Mouse (Mus musculus) c-Kit-positive CD71-positive TER-119-negative erythroid progenitor cells, embryonic 14.5 days (primary cell): Measurements from ENCODE around the gene Myo1a.

Experiments
- DNase-seq: peaks from one replicate; pipeline ENCODE4 v3.0.0-alpha.2; 2013; ENCODE audit warnings: low read depth

The Myo1a gene

GRCm38 (mm10) chr10:127674794-127675522 lies 30.0 kb upstream of the Myo1a start:
- DNase-seq = no peak

GRCm38 (mm10) chr10:127675859-127676398 lies 29.0 kb upstream of the Myo1a start:
- no peak for DNase-seq

- DNase-seq = peak; percentile 97
These were observed 28.1 kb upstream of the Myo1a start for GRCm38 (mm10) chr10:127676691-127677548.

GRCm38 (mm10) chr10:127677591-127678336 lies 27.2 kb upstream of the Myo1a start:
- DNase-seq = peak; percentile 80

DNA sequence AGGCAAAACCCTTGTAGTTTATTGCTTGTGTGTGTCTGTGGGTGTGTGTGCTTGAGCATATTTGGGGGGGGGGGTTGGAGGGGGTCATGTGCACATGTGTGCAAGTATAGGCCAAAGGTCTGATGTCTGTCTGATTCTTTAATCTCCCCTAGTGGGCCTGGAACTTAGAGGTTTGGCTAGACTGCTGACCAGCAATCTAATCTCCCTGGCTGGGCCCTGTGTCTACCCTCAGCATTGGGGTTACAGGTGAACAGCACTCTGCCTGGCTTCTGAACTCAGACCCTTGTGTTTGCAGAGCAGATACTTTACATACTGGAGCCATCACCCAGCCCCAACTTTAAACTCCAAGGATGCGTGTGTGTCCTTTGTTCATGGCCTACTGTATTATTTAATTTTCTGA lies 25.8 kb upstream of the Myo1a start:
- DNase-seq = no peak

DNA sequence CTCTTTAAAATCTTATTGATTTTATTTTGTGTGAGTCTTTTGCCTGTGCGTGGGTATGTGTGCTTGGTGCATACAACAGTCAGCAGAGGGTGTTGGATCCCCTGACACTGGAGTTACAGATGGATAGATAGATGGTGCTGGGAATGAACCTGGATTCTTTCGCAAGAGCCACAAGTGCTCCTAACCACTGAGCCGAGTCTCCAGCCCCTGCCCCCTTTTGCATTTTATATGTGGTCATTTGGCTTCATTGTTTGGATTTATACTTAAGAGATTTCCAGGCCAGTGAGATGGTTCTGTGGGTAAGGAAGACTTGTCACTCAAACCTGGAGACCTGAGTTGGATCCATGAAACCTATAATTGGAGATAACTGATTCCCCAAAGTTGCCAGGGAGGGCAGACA lies 25.1 kb upstream of the Myo1a start:
- DNase-seq = no peak

DNA sequence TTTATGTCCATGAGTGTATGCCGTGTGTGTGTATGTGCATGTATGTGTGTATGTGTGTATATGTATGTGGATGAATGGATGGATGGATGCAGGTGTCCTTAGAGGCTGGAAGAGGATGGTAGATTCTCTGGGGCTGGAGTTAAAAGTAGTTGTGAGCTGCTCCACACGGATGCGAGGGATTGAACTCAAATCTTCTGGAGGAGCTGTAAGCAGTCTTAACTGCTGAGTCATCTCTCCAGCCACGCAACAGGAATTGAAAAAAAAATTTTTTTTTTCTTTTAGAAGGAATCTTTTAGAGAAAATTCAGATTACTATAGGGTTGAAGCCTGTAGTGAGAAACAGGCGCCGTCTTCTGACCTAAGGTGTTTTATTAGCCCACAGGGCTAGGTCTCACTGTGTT lies 22.1 kb upstream of the Myo1a start:
- no peak for DNase-seq

DNA sequence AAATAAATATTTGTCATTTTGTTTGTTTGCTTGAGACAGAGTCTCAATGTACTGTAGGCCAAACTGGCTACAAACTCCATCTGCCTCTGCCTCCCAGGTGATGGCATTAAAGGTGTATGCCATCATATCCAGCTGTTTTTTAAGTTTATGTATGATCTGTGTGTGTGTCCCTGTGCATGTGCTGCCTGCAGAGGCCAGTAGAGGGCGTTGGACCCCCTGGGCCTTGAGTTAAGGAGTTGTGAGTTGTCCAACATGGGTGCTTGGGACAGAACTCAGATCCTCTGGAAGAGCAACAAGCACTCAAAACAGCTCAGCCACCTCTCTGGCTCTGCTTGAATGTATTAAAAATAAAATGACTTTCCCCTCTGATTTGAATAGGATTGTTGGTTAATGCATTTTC lies 13.9 kb upstream of the Myo1a start:
- no peak for DNase-seq

DNA sequence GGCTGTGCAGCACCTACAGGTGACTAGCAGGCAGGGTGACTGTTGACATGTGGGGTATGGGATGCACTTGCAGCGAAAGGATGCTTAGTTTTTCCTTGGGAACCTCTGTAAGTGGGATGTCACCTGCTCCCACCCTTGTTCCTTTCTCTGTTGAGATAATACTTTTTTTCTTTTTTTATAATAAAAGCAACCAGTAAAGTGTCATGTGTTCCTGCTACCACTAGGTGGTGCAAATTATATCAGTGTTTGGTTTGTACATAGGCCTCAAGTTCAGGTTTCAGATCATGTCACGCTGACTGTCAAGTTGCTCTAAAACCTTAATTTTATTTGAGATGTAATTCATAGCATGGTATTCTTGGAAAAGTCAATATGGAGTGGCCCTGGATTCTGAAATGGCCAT lies 10.3 kb upstream of the Myo1a start:
- DNase-seq = peak; percentile 36

GRCm38 (mm10) chr10:127695775-127696174 lies 9.2 kb upstream of the Myo1a start:
- DNase-seq = no peak

- no peak for DNase-seq
These were observed 6.0 kb upstream of the Myo1a start for GRCm38 (mm10) chr10:127698966-127699365.

DNA sequence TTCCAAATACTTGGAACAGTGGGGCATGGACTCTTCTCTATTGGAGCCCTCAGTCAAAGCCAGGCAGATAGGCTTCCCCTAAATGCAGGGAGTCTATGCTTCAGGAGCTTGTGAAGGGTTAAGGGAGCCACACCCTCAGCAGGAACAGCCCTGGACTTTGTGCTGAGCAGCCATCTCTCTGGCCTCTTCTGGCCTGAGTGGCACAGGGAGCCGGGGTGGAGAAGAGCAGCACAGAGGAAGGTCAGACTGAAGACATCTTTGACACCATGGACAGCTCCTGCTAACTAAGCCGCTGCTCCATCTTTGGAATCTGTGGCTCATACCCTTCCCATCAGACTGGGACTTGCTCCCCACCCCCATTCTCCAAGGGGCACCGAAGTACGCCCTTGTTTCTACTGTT lies 1.7 kb upstream of the Myo1a start:
- DNase-seq = no peak

- DNase-seq = no peak
These were observed 677 bp upstream of the Myo1a start for GRCm38 (mm10) chr10:127704293-127704692.

- DNase-seq = no peak
These were observed 813 bp downstream of the Myo1a start for GRCm38 (mm10) chr10:127705783-127706182.

- DNase-seq = no peak
These were observed 2.8 kb downstream of the Myo1a start for GRCm38 (mm10) chr10:127707721-127708120.

DNA sequence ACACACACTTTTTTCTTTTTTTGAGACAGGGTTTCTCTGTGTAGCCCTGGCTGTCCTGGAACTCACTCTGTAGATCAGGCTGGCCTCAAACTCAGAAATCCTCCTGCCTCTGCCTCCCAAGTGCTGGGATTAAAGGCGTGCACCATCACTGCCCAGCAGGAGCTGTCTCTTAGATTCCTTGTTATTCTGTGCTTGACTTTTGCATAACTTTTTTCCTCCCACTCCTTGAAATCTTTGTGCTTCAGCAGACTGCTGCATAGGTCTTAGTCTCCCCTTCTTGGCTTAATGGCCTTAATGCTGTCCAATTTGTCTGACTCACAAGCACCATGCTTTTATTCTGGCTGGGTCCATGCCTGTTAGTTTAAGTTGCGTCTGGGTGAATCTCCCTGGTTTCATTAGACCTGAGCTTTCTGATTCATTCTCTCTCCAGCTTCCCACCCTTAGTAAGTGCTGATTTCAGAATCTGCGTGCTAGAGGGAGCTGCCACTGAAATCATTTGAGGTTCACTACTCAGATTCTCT lies 3.9 kb downstream of the Myo1a start:
- no peak for DNase-seq

DNA sequence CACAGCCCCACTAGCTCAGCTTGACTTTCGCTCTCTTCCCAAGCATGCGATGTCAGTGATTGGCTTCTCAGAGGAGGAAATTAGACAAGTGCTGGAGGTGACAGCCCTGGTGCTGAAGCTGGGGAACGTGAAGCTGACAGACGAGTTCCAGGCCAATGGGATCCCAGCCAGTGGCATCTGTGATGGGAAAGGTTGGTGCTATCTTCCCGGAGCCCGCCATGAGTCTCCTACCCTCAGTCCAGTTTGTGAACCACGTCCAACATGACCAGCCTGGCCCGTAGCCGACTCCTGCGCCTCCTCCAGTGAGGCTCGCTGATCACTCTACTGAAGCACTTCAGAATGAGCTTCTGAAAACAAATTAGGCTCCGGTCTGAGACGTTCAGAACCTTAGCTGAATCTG lies 5.4 kb downstream of the Myo1a start:
- no peak for DNase-seq

- DNase-seq = no peak
These were observed 7.8 kb downstream of the Myo1a start for GRCm38 (mm10) chr10:127712736-127713135.

DNA sequence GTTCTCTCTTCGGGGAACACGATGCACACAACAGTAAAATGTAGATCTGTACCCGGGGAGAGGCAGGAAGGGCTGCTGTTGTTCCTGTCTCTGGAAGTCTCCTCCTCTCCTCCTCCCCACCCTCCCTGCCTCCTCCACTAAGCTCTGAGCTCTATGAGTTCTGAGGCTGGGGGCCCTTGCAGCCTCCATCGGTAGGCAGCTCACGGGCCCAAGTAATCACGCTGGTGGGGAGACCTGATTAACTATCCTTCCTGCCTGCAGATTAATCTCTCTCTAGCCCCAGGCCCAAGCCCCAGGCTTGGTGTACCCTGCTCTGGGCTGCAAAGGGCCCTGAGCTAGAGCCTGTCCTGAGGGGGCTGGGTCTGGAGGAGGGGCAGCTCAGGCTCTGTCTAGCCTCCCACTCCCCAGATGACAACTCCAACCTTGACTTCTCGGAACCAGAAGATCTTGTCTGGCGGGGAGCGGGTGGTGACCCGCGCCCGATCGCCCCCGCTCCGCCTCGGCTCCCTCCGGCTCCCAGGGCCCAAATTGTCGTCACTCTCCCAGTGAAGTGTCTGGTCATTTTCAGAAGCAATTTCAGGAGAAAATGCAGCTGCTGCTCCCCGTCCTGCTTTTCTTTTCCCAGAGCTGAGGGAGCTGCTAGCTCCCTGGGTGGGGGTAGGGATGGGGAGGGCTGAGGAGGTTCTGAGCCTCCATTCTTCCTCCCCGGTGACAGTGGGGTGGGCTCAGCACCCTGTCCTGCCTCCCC lies 16.9 kb downstream of the Myo1a start:
- DNase-seq = no peak

DNA sequence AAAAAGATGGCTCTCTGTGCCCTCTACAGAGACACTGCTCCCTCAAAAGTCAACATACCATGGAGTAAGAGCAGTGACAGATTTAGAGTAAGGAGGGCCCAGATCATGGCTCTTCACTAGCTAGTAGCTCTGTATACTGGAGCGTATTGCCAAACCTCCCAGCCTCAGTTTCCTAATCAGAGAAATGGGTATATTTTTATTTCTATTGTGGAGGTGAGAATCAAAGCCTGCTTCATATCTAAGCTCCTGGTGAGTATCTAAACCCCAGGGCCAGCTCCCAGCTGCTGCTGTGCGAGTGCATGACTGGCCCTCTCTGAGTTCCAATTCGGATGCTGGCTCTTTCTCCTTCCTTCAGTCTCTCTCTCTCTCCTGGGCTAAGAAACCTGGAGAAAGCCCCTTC lies 19.2 kb downstream of the Myo1a start, which contains the start of gene Tac2:
TSS of gene Tac2 (plus strand) at position 301 of the 400 bp plus-strand sequence.
- no peak for DNase-seq

- DNase-seq = no peak
These were observed 20.2 kb downstream of the Myo1a start for GRCm38 (mm10) chr10:127725136-127725535.
